Mouse (Mus musculus): ENCODE measurements around the gene Sptlc2. TPM values are rescaled to one million over a fixed set of nuclear protein-coding genes. Genes with fewer than 3 reads are reported as not detected.

Gene Sptlc2
- polyA plus RNA-seq, 1 experiment from 2014 or later, result 74.9 TPM

DNA sequence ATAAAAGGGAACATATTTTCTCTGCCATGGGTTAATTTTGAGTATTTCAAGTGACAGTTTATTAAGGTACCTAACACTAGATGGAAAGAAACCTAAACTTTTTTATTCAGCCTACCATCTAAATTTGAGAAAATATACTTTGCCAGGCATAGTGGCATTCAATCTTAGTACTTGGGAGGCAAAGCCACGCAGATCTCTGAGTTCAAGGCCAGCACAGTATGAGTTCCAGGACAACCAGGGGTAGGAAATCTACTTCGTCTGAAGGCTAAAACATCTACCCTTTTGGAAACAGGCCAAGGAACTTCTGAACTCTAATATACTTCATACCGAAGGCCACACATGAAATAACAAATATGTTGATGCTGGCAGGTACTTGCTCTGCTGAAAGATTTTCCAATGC, 26.0 kb downstream of the Sptlc2 start:
- Histone ChIP-seq H3K9ac (no peak overlapping the region), H3K27ac (no peak overlapping the region), H3K36me3 (0 out of 2 replicates have a peak, but pooled peaks cover under 1% of the 10 kb centered on the region), H3K4me2 (replicated peaks) (no peak overlapping the region), H3K4me3 (no peak overlapping the region), H3K9me3 (no peaks in the 10 kb centered on the region), H3K4me1 (no peaks in the 10 kb centered on the region), H3K27me3 (no peaks in the 10 kb centered on the region)
- ATAC-seq (ENCODE audit: insufficient number of reproducible peaks, insufficient read depth, low FRiP score, low TSS enrichment), result no peak
- 84% methylated on average over 3 of the region's 3 CpGs for WGBS

GRCm38 (mm10) chr12:87348029-87348428, 40.1 kb downstream of the Sptlc2 start:
- 85% methylated on average over 2 of the region's 2 CpGs for WGBS
- Histone ChIP-seq H3K36me3 (peaks cover 15% of the 10 kb centered on the region; the same call in 1 of the 2 replicates), H3K27ac (no peak overlapping the region), H3K4me2 (replicated peaks) (no peak overlapping the region), H3K4me1 (no peaks in the 10 kb centered on the region), H3K9ac (no peak overlapping the region), H3K27me3 (no peaks in the 10 kb centered on the region), H3K4me3 (no peak overlapping the region), H3K9me3 (no peaks in the 10 kb centered on the region)
- ATAC-seq (ENCODE audit: insufficient number of reproducible peaks, insufficient read depth, low FRiP score, low TSS enrichment), result no peak

GRCm38 (mm10) chr12:87347511-87347910, 40.6 kb downstream of the Sptlc2 start:
- WGBS, result 88% methylated on average over 2 of the region's 2 CpGs
- no peaks in the 10 kb centered on the region for H3K27me3 ChIP-seq

GRCm38 (mm10) chr12:87343084-87343605, 45.0 kb downstream of the Sptlc2 start:
- Histone ChIP-seq H3K27me3 (no peaks in the 10 kb centered on the region), H3K4me2 (replicated peaks) (no peak overlapping the region)

More at GRCm38 (mm10) chr12:87347511-87347910, 40.6 kb downstream of the Sptlc2 start:
- Histone ChIP-seq H3K4me2 (replicated peaks) (no peak overlapping the region), H3K9ac (no peak overlapping the region), H3K9me3 (no peaks in the 10 kb centered on the region), H3K36me3 (peaks cover 15% of the 10 kb centered on the region; the same call in 1 of the 2 replicates), H3K4me3 (no peak overlapping the region), H3K27ac (no peak overlapping the region), H3K4me1 (no peaks in the 10 kb centered on the region)
- no peak for ATAC-seq (ENCODE audit: insufficient number of reproducible peaks, insufficient read depth, low FRiP score, low TSS enrichment)

DNA sequence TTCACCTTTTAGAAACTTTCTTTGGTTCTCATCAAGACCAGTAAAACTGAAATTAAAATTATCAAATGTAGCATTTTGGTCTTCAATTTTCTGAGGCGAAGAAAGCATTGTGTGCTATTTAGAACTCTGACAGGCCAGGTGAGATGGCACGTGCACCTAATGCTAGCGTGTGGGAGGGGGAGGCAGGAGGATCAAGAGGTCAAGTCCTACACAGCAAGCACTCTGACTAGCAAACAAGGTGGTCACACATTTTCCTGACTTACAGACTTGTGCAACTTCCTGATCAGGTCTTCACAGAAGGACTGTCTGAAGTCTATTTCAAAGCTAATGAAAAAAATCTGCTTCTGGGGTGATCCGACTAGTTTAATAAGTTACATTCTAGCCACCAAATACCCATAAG, 50.1 kb downstream of the Sptlc2 start:
- Histone ChIP-seq H3K4me2 (replicated peaks) (no peak overlapping the region), H3K9ac (no peak overlapping the region), H3K27ac (no peak overlapping the region), H3K27me3 (no peaks in the 10 kb centered on the region), H3K9me3 (no peaks in the 10 kb centered on the region), H3K4me1 (no peaks in the 10 kb centered on the region), H3K4me3 (no peak overlapping the region), H3K36me3 (0 out of 2 replicates have a peak, but pooled peaks cover 3% of the 10 kb centered on the region)
- 80% methylated on average over 4 of the region's 4 CpGs for WGBS
- ATAC-seq (ENCODE audit: insufficient number of reproducible peaks, insufficient read depth, low FRiP score, low TSS enrichment), result no peak

More at GRCm38 (mm10) chr12:87343084-87343605, 45.0 kb downstream of the Sptlc2 start:
- H3K27ac ChIP-seq, result no peak overlapping the region
- H3K9ac ChIP-seq, result no peak overlapping the region
- no peaks in the 10 kb centered on the region for H3K4me1 ChIP-seq
- peaks cover 15% of the 10 kb centered on the region; the same call in 1 of the 2 replicates for H3K36me3 ChIP-seq
- H3K4me3 ChIP-seq, result no peak overlapping the region
- H3K9me3 ChIP-seq, result no peaks in the 10 kb centered on the region
- ATAC-seq (ENCODE audit: insufficient number of reproducible peaks, insufficient read depth, low FRiP score, low TSS enrichment), result no peak

GRCm38 (mm10) chr12:87334886-87335285, 53.3 kb downstream of the Sptlc2 start:
- Histone ChIP-seq H3K27me3 (no peaks in the 10 kb centered on the region), H3K4me1 (no peaks in the 10 kb centered on the region), H3K9me3 (no peaks in the 10 kb centered on the region), H3K36me3 (0 out of 2 replicates have a peak, but pooled peaks cover 3% of the 10 kb centered on the region), H3K9ac (no peak overlapping the region), H3K4me3 (no peak overlapping the region), H3K27ac (no peak overlapping the region), H3K4me2 (replicated peaks) (no peak overlapping the region)
- no peak for ATAC-seq (ENCODE audit: insufficient number of reproducible peaks, insufficient read depth, low FRiP score, low TSS enrichment)
- 44% methylated on average over 2 of the region's 2 CpGs for WGBS

GRCm38 (mm10) chr12:87333794-87334193, 54.4 kb downstream of the Sptlc2 start:
- Histone ChIP-seq H3K4me3 (no peak overlapping the region), H3K4me2 (replicated peaks) (no peak overlapping the region), H3K27ac (no peak overlapping the region), H3K9me3 (no peaks in the 10 kb centered on the region), H3K27me3 (no peaks in the 10 kb centered on the region), H3K36me3 (0 out of 2 replicates have a peak, but pooled peaks cover 3% of the 10 kb centered on the region), H3K9ac (no peak overlapping the region), H3K4me1 (no peaks in the 10 kb centered on the region)
- ATAC-seq (ENCODE audit: insufficient number of reproducible peaks, insufficient read depth, low FRiP score, low TSS enrichment), result no peak

GRCm38 (mm10) chr12:87332511-87332910, 55.6 kb downstream of the Sptlc2 start:
- H3K27me3 ChIP-seq, result no peaks in the 10 kb centered on the region
- WGBS, result 72% methylated on average over 4 of the region's 4 CpGs
- 0 out of 2 replicates have a peak, but pooled peaks cover 3% of the 10 kb centered on the region for H3K36me3 ChIP-seq
- H3K27ac ChIP-seq, result no peak overlapping the region
- H3K9me3 ChIP-seq, result no peaks in the 10 kb centered on the region
- H3K4me1 ChIP-seq, result 0 out of 2 replicates have a peak, but pooled peaks cover 4% of the 10 kb centered on the region
- no peak for ATAC-seq (ENCODE audit: insufficient number of reproducible peaks, insufficient read depth, low FRiP score, low TSS enrichment)
- H3K4me3 ChIP-seq, result no peak overlapping the region
- no peak overlapping the region for H3K9ac ChIP-seq
- no peak overlapping the region for H3K4me2 ChIP-seq (replicated peaks)

GRCm38 (mm10) chr12:87331908-87332307, 56.2 kb downstream of the Sptlc2 start:
- ATAC-seq (ENCODE audit: insufficient number of reproducible peaks, insufficient read depth, low FRiP score, low TSS enrichment), result no peak
- H3K4me1 ChIP-seq, result 0 out of 2 replicates have a peak, but pooled peaks cover 4% of the 10 kb centered on the region
- H3K4me3 ChIP-seq, result no peak overlapping the region
- H3K9me3 ChIP-seq, result no peaks in the 10 kb centered on the region
- no peak overlapping the region for H3K4me2 ChIP-seq (replicated peaks)
- WGBS, result 49% methylated on average over 5 of the region's 5 CpGs
- H3K27me3 ChIP-seq, result no peaks in the 10 kb centered on the region
- H3K9ac ChIP-seq, result no peak overlapping the region
- H3K27ac ChIP-seq, result no peak overlapping the region
- H3K36me3 ChIP-seq, result 0 out of 2 replicates have a peak, but pooled peaks cover 3% of the 10 kb centered on the region

DNA sequence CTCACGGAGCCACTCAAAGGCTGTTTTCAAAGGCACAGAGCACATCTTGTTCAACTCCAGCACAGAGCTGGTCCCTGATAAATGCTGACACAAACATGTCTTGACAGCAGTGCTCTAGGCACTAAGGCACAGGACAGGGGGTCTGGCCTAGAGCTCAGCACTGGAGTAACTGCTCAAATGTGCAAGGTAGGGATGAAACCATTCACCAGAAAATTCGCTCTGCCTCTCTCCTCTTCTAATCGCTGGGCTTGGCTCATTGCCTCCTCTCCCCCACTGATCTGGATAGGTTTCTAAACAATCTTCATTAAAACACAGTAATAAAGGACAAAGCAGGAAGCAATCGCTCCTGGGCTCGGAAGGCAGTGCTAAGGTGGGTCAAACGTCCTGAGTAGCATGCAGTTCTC, 57.1 kb downstream of the Sptlc2 start:
- Histone ChIP-seq H3K4me1 (0 out of 2 replicates have a peak, but pooled peaks cover 4% of the 10 kb centered on the region), H3K9ac (no peak overlapping the region), H3K4me2 (replicated peaks) (no peak overlapping the region), H3K36me3 (0 out of 2 replicates have a peak, but pooled peaks cover 3% of the 10 kb centered on the region), H3K4me3 (no peak overlapping the region), H3K27ac (no peak overlapping the region), H3K27me3 (no peaks in the 10 kb centered on the region), H3K9me3 (no peaks in the 10 kb centered on the region)
- no peak for ATAC-seq (ENCODE audit: insufficient number of reproducible peaks, insufficient read depth, low FRiP score, low TSS enrichment)
- 58% methylated on average over 6 of the region's 6 CpGs for WGBS

DNA sequence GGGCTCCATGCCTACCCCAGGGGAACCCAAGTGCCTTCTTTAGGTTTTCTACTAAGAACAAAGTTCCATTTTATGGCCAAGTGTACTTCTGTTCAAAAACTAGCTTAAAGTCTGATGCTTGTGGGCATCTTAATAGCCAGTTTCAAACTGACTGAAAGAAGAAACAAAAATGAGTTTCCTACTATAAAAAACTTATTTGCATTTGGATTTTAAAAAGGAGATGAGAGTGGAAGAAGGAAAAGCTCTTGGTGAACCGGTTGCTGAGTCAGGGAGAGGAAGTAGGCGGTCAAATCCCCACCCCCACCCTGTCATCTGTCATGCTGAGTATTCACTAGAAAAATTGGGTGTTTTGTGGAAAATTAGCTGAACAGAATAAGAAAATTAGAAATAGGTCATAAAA, 57.9 kb downstream of the Sptlc2 start:
- no peak overlapping the region for H3K9ac ChIP-seq
- ATAC-seq (ENCODE audit: insufficient number of reproducible peaks, insufficient read depth, low FRiP score, low TSS enrichment), result no peak
- WGBS, result 43% methylated on average over 2 of the region's 2 CpGs
- H3K27ac ChIP-seq, result no peak overlapping the region
- H3K36me3 ChIP-seq, result no peaks in the 10 kb centered on the region
- 0 out of 2 replicates have a peak, but pooled peaks cover 4% of the 10 kb centered on the region for H3K4me1 ChIP-seq
- H3K27me3 ChIP-seq, result no peaks in the 10 kb centered on the region
- no peak overlapping the region for H3K4me2 ChIP-seq (replicated peaks)
- H3K4me3 ChIP-seq, result no peak overlapping the region
- H3K9me3 ChIP-seq, result no peaks in the 10 kb centered on the region

DNA sequence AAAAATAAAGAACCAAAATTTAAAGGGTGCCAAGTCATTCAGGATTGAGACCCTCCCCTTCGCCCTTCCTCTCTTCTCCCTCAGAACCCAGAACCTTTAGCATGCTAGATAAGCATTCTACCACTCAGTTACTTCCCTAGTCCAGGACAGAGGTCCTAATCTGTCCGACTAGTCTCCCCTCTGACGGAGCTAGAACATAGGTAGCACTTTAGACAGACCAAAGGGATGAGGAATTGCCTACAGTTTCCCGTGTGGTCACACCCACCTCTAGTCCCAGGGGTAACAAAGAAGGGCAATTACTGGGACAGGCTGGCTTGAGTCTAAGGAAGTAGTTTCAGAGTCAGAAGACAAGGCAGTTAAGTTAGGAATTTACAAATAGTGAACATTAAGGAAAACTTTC, 60.1 kb downstream of the Sptlc2 start:
- Histone ChIP-seq H3K27ac (no peak overlapping the region), H3K36me3 (no peaks in the 10 kb centered on the region), H3K9me3 (no peaks in the 10 kb centered on the region), H3K9ac (no peak overlapping the region), H3K4me3 (no peak overlapping the region), H3K4me1 (0 out of 2 replicates have a peak, but pooled peaks cover 4% of the 10 kb centered on the region), H3K27me3 (no peaks in the 10 kb centered on the region), H3K4me2 (replicated peaks) (no peak overlapping the region)
- no peak for ATAC-seq (ENCODE audit: insufficient number of reproducible peaks, insufficient read depth, low FRiP score, low TSS enrichment)
- 36% methylated on average over 4 of the region's 4 CpGs for WGBS
